Comparison of ENCODE assay signal across 33 mouse cellular contexts in the genomic region with DNA sequence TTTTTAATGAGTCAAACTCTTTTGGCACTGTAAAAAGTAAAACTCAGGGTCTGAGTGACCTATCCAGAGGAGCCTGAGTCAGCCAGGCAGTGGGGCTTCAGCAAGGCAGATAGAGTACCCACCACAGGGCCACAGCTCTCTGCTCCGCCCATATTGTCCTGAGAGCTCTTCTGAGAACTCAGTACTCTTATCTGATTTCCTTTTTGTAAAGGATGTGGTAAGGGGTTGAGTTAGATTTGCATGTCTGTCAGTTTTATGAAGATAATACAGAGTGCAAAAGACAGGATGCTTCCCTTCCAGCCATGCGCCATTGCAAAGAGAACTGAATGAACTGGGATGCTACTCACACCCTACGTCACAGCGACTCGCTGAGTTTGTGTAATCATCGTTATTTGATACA. TPM values are rescaled to one million over a fixed set of nuclear protein-coding genes. Genes with fewer than 3 reads are reported as not detected.
DNase-seq lines count a peak whose midpoint lies in the region; ATAC-seq lines count a peak whose summit lies in the region.
"Had no signal": no experiment of that assay in that cellular context is flagged by ENCODE, and none has a peak within 500 bp of the region (broad histone marks: within the 10 kb centered on the region; RNA-seq: fewer than 3 reads in every experiment).

No protein-coding gene starts in this region.

- no peak overlapping the region for H3K9ac ChIP-seq in heart, embryonic 11.5 days (ENCODE audit: low read depth, low read length)
- H3K9ac ChIP-seq: embryonic facial prominence, embryonic 15.5 days; heart, embryonic 13.5 days; hindbrain, embryonic 12.5 days; limb, embryonic 13.5 days; liver, embryonic 14.5 days; lung, embryonic 14.5 days; stomach, embryonic 15.5 days had no signal

- H3K4me3 ChIP-seq in heart, embryonic 11.5 days (ENCODE audit: low read depth, low read length), result no peak overlapping the region
- H3K4me3 ChIP-seq: embryonic facial prominence, embryonic 15.5 days; heart, embryonic 13.5 days; hindbrain, embryonic 12.5 days; layer of hippocampus, adult 2 months; limb, embryonic 13.5 days; midbrain, embryonic 10.5 days; stomach, embryonic 15.5 days had no signal

- H3K36me3 ChIP-seq in heart, embryonic 11.5 days (ENCODE audit: control insufficient read depth, insufficient read depth, low read length), result no peaks in the 10 kb centered on the region
- H3K36me3 ChIP-seq: embryonic facial prominence, embryonic 15.5 days; G1E; heart, embryonic 13.5 days; hindbrain, embryonic 12.5 days; limb, embryonic 13.5 days; midbrain, embryonic 10.5 days; stomach, embryonic 15.5 days had no signal

- H3K4me2 ChIP-seq in heart, embryonic 11.5 days, result no peak overlapping the region
- H3K4me2 ChIP-seq: embryonic facial prominence, embryonic 15.5 days; heart, embryonic 13.5 days; hindbrain, embryonic 12.5 days; limb, embryonic 13.5 days; lung, embryonic 14.5 days; stomach, embryonic 15.5 days had no signal

- intact Hi-C loops in left cerebral cortex, postnatal 25 days (cut with DNase I), result no loop called here

- no peak overlapping the region for H3K27ac ChIP-seq in heart, embryonic 11.5 days (ENCODE audit: low read depth, low read length)
- H3K27ac ChIP-seq: embryonic facial prominence, embryonic 15.5 days; heart, embryonic 13.5 days; hindbrain, embryonic 12.5 days; layer of hippocampus, adult 2 months; limb, embryonic 13.5 days; liver, embryonic 14.5 days; midbrain, embryonic 10.5 days; stomach, embryonic 15.5 days had no signal

- H3K27me3 ChIP-seq in heart, embryonic 11.5 days (ENCODE audit: control insufficient read depth, insufficient read depth, low read length), result no peaks in the 10 kb centered on the region
- H3K27me3 ChIP-seq: CH12.LX; embryonic facial prominence, embryonic 15.5 days; heart, embryonic 13.5 days; hindbrain, embryonic 12.5 days; stomach, embryonic 15.5 days had no signal

- H3K9me3 ChIP-seq in heart, embryonic 11.5 days (replicated peaks; ENCODE audit: control insufficient read depth, low read length), result no peaks in the 10 kb centered on the region
- H3K9me3 ChIP-seq: embryonic facial prominence, embryonic 15.5 days; heart, embryonic 13.5 days; hindbrain, embryonic 12.5 days; limb, embryonic 13.5 days; midbrain, embryonic 10.5 days; stomach, embryonic 15.5 days had no signal

- DNase-seq in heart, adult 11 months, result peak; percentile 45
- DNase-seq in T-cell, adult 2 months (ENCODE audit: low spot score), result peak; percentile 2
- peak; percentile 38 to 66 for DNase-seq in natural killer cell, adult 2 months (ENCODE audit: low spot score in 2 of 2)
- no peak for DNase-seq in neural tube, embryonic 10.5 days (ENCODE audit: extremely low spot score, low spot score)
- no peak for DNase-seq in left cerebral cortex, postnatal 25 days (ENCODE audit: low spot score in 2 of 2)
- no peak for DNase-seq in urinary bladder, postnatal 25 days (ENCODE audit: low spot score)
- DNase-seq: adrenal gland, adult 8-10 months; cerebellum, adult 2 months; cerebellum, postnatal 25 days; gastrocnemius, postnatal 10 days; heart, adult 18-20 months; heart, postnatal 14 days; kidney, adult 8-10 months; kidney, postnatal 10 days; layer of hippocampus, postnatal 36 days; lung, embryonic 14.5 days; right cerebral cortex, postnatal 4 days had no signal

- H3K4me1 ChIP-seq in heart, embryonic 11.5 days (ENCODE audit: control insufficient read depth, insufficient read depth, low read length), result no peaks in the 10 kb centered on the region
- H3K4me1 ChIP-seq: embryonic facial prominence, embryonic 15.5 days; heart, embryonic 13.5 days; stomach, embryonic 15.5 days had no signal

- no peak for ATAC-seq in heart, embryonic 11.5 days (replicated peaks; ENCODE audit: insufficient number of reproducible peaks, low FRiP score, low TSS enrichment)
- ATAC-seq in inflammation-experienced regulatory T-cells, adult 6 months, result peak; percentile 97
- ATAC-seq: forebrain, embryonic 16.5 days; midbrain, embryonic 16.5 days; Patski had no signal

- WGBS in heart, embryonic 11.5 days (ENCODE audit: insufficient replicate concordance), result 64% methylated on average over 6 of the region's 6 CpGs

RNA-seq across cellular contexts. Expression of gene Clnk, which starts 12.0 kb away (rescaled TPM):
- not detected in 2 replicates for polyA plus RNA-seq in heart, embryonic 11.5 days (2014; fragmentation: Nextera tagmentation; extraction: Ambion mirVana)
- not detected for polyA plus RNA-seq in inflammation-experienced regulatory T-cells, adult 6 months (2017; shearing (Covaris generic))
- under 1 TPM in 1 of 2 experiments, not detected in 1; 0.21 TPM for total RNA-seq in left cerebral cortex, postnatal 25 days (2021)
- total RNA-seq: CH12.LX; G1E; gastrocnemius, postnatal 10 days; heart, adult 18-20 months; heart, postnatal 14 days; layer of hippocampus, adult 2 months; layer of hippocampus, postnatal 36 days had no signal
- polyA plus RNA-seq: cerebellum, adult 2 months; G1E; limb, embryonic 13.5 days; lung, embryonic 14.5 days; neural tube, embryonic 11.5 days; Patski had no signal

Comparison
In these comparisons a context has a peak if more than half of its experiments do, and no peak if none do; other contexts are left out.
1. DNase-seq: peak in heart, adult 11 months (single experiment), T-cell, adult 2 months (single experiment) and natural killer cell, adult 2 months (2 of 2); none in neural tube, embryonic 10.5 days (single experiment), left cerebral cortex, postnatal 25 days (0 of 2) and urinary bladder, postnatal 25 days (single experiment).